Mouse (Mus musculus): Measurements from ENCODE around the gene Wnt16.

DNA sequence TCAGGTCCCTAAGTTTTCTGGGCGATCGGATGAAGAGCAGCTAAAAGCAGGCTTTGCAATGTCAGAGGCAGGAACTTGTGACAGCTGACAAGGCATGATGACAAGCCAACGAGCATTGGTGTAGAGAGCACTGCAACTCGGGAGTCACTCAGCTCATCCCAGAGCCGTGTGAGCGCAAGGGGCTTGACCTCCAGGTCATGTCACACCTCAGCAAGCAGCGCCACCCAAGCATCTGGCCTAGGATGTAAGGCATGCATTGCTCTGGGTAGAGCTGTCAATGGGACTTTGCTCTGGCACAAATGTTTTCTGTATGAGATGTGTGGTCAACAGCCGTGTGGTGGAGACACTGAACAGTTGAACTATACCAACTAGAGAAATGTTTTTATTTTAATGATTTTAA is 39.9 kb downstream of the Wnt16 start:
- no peak for TF ChIP-seq SMC3 (IDR thresholded peaks at IDR 0.05; ENCODE audit: low read depth, low read length)
- TF ChIP-seq EP300 (IDR thresholded peaks at IDR 0.05; ENCODE audit: low read length): no peak
- TF ChIP-seq POLR2A (IDR thresholded peaks at IDR 0.05; ENCODE audit: low read depth, low read length): no peak
- no peak for TF ChIP-seq CTCF (conservative IDR thresholded peaks at IDR 0.05 in 1 of 2, IDR thresholded peaks at IDR 0.05 in 1 of 2; ENCODE audit: low read depth in 2 of 2, low read length in 2 of 2)
- TF ChIP-seq TCF12 (IDR thresholded peaks at IDR 0.05; ENCODE audit: low read depth, low read length): no peak
- no peak for TF ChIP-seq USF1 (IDR thresholded peaks at IDR 0.05; ENCODE audit: low read depth, low read length)
- no peak for TF ChIP-seq E2F4 (IDR thresholded peaks at IDR 0.05; ENCODE audit: insufficient replicate concordance, low read depth, low read length)
- TF ChIP-seq MAZ (IDR thresholded peaks at IDR 0.05; ENCODE audit: low read depth, low read length): no peak
- TF ChIP-seq RAD21 (IDR thresholded peaks at IDR 0.05; ENCODE audit: low read depth, low read length): no peak
- TF ChIP-seq MAFK (IDR thresholded peaks at IDR 0.05; ENCODE audit: insufficient replicate concordance, low read length): no peak
- TF ChIP-seq KAT2A (IDR thresholded peaks at IDR 0.05; ENCODE audit: insufficient replicate concordance, low read length): no peak
